Mouse (Mus musculus): ENCODE measurements at regions not wholly inside any gene's neighbourhood (a gene's known extent, or its start where the extent isn't known, plus 50 kb on each side); places are given as distances from the start of the nearest gene placed in this dataset.
A peak's percentile ranks its signal among the peaks of the same experiment; 100 is the strongest.

DNA sequence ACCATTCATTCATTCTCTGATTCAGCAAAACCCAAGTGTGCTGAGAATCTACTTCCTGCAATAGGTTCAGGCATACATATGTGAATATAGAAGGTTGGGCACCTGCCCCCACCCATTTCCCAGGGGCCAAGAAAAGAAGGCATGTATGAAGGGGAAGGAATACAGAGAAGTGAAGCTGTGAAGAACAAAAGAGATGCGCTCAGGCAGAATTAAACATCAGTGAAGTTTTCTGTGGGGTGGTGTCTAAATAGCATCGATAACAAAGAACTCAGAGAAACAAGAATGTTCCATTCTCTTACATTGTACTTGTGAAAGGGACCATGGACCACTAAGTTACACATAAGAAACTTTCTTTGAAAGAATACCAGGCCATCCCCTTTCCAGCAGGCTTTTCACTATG is 580.7 kb downstream of the Gm9195 start:
- H3K9me3 ChIP-seq (ENCODE audit: control insufficient read depth, low read length), result no peaks in the 10 kb centered on the region
- H3K27ac ChIP-seq (ENCODE audit: low read depth, low read length), result no peak overlapping the region
- DNase-seq (ENCODE audit: low spot score, missing footprints), result no peak
- no peak overlapping the region for H3K4me3 ChIP-seq (ENCODE audit: low read depth, low read length)
- H3K36me3 ChIP-seq (ENCODE audit: control insufficient read depth, insufficient read depth, low read length), result no peaks in the 10 kb centered on the region
- ATAC-seq (ENCODE audit: low FRiP score), result no peak
- H3K4me1 ChIP-seq (ENCODE audit: control insufficient read depth, insufficient read depth, low read length), result no peaks in the 10 kb centered on the region
- no peak overlapping the region for H3K4me2 ChIP-seq
- H3K27me3 ChIP-seq (ENCODE audit: control insufficient read depth, insufficient read depth, low read length), result no peaks in the 10 kb centered on the region
- H3K9ac ChIP-seq (ENCODE audit: low read length), result no peak overlapping the region
- 65% methylated on average over 2 of the region's 2 CpGs for WGBS

DNA sequence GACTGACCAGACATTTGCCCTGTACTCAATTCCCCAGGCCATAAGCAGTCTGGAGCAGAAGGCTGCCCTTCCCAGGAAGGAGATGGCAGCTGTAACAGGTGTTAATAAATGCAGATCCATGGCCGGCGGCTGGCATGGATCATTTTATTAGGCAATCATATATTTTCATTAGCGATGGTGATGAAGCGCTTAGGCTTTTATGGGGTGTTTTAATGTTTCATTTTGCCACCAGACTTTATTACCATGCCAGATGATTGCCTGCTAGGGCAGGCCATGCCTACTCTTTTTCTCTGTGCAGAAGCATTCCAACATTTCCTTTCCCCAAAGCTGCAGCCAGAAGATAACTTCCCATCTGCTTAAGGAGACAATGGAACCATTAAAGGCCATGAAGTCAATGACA is 596.2 kb downstream of the Gm9195 start:
- ATAC-seq (ENCODE audit: low FRiP score), result no peak

DNA sequence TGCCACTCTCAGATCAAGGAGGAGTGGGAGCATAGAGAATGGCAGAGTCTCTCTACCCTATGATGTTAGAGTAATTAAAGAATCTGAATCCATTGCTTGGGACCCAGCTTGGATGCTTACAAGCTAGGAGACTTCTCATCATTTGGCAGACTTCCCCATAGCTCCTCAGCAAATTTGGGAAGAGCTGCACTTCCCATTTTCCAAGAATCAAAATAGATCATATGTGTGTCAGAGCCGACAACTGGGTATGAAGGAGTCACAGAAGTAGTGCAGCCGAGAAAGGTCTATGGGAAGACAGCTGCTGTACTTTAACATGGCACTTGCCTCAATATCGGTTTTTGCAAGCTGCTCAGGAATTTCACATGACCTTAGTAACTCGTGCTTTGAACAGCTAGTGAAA is 596.8 kb downstream of the Gm9195 start:
- Histone ChIP-seq H3K27me3 (ENCODE audit: control insufficient read depth, insufficient read depth, low read length) (no peaks in the 10 kb centered on the region), H3K4me2 (no peak overlapping the region), H3K9ac (ENCODE audit: low read length) (no peak overlapping the region), H3K4me1 (ENCODE audit: control insufficient read depth, insufficient read depth, low read length) (no peaks in the 10 kb centered on the region), H3K9me3 (ENCODE audit: control insufficient read depth, low read length) (no peaks in the 10 kb centered on the region), H3K4me3 (ENCODE audit: low read depth, low read length) (no peak overlapping the region), H3K27ac (ENCODE audit: low read depth, low read length) (no peak overlapping the region), H3K36me3 (ENCODE audit: control insufficient read depth, insufficient read depth, low read length) (no peaks in the 10 kb centered on the region)
- DNase-seq (ENCODE audit: low spot score, missing footprints), result no peak
- WGBS, result 85% methylated on average over 4 of the region's 4 CpGs
- ATAC-seq (ENCODE audit: low FRiP score), result no peak

More for the DNA sequence above, 596.2 kb downstream of the Gm9195 start:
- WGBS, result 95% methylated on average over 4 of the region's 4 CpGs
- Histone ChIP-seq H3K9me3 (ENCODE audit: control insufficient read depth, low read length) (no peaks in the 10 kb centered on the region), H3K4me1 (ENCODE audit: control insufficient read depth, insufficient read depth, low read length) (no peaks in the 10 kb centered on the region), H3K27me3 (ENCODE audit: control insufficient read depth, insufficient read depth, low read length) (no peaks in the 10 kb centered on the region), H3K27ac (ENCODE audit: low read depth, low read length) (no peak overlapping the region), H3K4me3 (ENCODE audit: low read depth, low read length) (no peak overlapping the region), H3K36me3 (ENCODE audit: control insufficient read depth, insufficient read depth, low read length) (no peaks in the 10 kb centered on the region), H3K9ac (ENCODE audit: low read length) (no peak overlapping the region), H3K4me2 (no peak overlapping the region)
- DNase-seq (ENCODE audit: low spot score, missing footprints), result no peak

DNA sequence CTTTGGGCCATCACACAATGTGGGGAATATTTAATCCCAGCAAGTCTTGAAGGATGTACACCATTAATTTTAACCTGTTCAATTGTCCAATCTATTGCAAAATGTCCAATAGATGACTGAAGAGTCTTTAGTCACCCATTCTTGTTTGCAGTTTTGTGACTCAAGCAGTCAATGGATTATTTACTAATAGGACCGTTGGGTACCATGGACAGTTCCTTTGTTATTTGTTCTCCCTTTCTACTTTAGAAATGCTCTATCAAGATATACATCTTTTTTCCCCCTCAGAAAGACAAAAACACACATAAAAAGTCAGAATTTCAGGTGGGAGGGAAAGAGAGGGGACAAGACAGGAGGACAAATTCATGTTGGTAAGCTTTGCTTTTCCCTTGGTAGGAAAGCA is 598.3 kb downstream of the Gm9195 start:
- ATAC-seq (ENCODE audit: low FRiP score), result no peak
- no peak overlapping the region for H3K4me2 ChIP-seq
- H3K9me3 ChIP-seq (ENCODE audit: control insufficient read depth, low read length), result no peaks in the 10 kb centered on the region
- 79% methylated on average over 1 of the region's 1 CpGs for WGBS
- DNase-seq (ENCODE audit: low spot score, missing footprints), result no peak
- no peaks in the 10 kb centered on the region for H3K4me1 ChIP-seq (ENCODE audit: control insufficient read depth, insufficient read depth, low read length)
- no peak overlapping the region for H3K27ac ChIP-seq (ENCODE audit: low read depth, low read length)
- H3K27me3 ChIP-seq (ENCODE audit: control insufficient read depth, insufficient read depth, low read length), result no peaks in the 10 kb centered on the region
- no peak overlapping the region for H3K9ac ChIP-seq (ENCODE audit: low read length)
- H3K36me3 ChIP-seq (ENCODE audit: control insufficient read depth, insufficient read depth, low read length), result no peaks in the 10 kb centered on the region
- no peak overlapping the region for H3K4me3 ChIP-seq (ENCODE audit: low read depth, low read length)

DNA sequence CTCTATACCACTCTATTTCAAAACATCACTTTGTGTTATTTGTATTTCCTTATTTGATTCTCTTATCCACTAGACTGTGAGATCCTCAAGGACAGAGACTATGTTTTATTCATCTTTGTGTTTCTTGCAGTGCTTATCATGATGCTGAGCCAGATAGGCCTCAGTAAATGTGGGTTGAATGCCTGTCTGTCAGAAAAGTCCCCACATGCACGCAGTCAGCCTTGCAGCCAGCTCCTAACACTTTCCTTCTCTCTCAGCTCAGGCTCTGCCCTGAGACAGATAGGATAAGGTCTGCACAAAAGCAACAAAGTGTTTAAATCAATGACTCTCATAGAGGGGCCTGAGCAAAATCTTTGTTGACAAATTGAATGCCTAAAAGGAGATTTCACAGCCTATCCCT is 600.0 kb downstream of the Gm9195 start:
- no peak overlapping the region for H3K4me2 ChIP-seq
- no peak overlapping the region for H3K4me3 ChIP-seq (ENCODE audit: low read depth, low read length)
- H3K9ac ChIP-seq (ENCODE audit: low read length), result no peak overlapping the region
- WGBS, result 72% methylated on average over 1 of the region's 1 CpGs
- DNase-seq (ENCODE audit: low spot score, missing footprints) (no peak), ATAC-seq (ENCODE audit: low FRiP score) (no peak)
- no peak overlapping the region for H3K27ac ChIP-seq (ENCODE audit: low read depth, low read length)
- H3K9me3 ChIP-seq (ENCODE audit: control insufficient read depth, low read length), result no peaks in the 10 kb centered on the region
- H3K27me3 ChIP-seq (ENCODE audit: control insufficient read depth, insufficient read depth, low read length), result no peaks in the 10 kb centered on the region
- no peaks in the 10 kb centered on the region for H3K36me3 ChIP-seq (ENCODE audit: control insufficient read depth, insufficient read depth, low read length)
- no peaks in the 10 kb centered on the region for H3K4me1 ChIP-seq (ENCODE audit: control insufficient read depth, insufficient read depth, low read length)

DNA sequence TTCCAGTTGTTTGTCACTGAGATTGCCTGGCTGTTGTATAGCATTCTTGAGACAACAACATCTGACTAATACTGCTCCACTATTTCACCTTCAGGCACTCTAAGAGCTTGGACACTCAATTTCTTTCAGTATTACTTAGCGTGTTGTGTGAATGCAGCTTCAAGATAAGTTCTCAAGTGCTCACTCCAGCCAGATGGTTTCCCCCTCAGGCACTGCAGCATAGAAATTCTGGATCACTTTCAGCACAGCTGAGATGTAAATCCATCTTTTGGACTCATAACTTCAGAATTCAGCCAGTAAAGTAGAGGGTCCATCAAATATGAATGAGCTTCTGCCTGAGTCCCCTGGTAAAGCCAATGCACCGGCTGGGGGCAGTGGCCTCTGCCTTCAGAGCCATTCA is 608.8 kb downstream of the Gm9195 start:
- Histone ChIP-seq H3K36me3 (ENCODE audit: control insufficient read depth, insufficient read depth, low read length) (no peaks in the 10 kb centered on the region), H3K27me3 (ENCODE audit: control insufficient read depth, insufficient read depth, low read length) (no peaks in the 10 kb centered on the region), H3K27ac (ENCODE audit: low read depth, low read length) (no peak overlapping the region), H3K4me3 (ENCODE audit: low read depth, low read length) (no peak overlapping the region), H3K9me3 (ENCODE audit: control insufficient read depth, low read length) (no peaks in the 10 kb centered on the region), H3K4me1 (ENCODE audit: control insufficient read depth, insufficient read depth, low read length) (no peaks in the 10 kb centered on the region), H3K4me2 (no peak overlapping the region), H3K9ac (ENCODE audit: low read length) (no peak overlapping the region)
- WGBS, result 94% methylated on average over 2 of the region's 2 CpGs
- ATAC-seq (ENCODE audit: low FRiP score), result no peak
- no peak for DNase-seq (ENCODE audit: low spot score, missing footprints)

DNA sequence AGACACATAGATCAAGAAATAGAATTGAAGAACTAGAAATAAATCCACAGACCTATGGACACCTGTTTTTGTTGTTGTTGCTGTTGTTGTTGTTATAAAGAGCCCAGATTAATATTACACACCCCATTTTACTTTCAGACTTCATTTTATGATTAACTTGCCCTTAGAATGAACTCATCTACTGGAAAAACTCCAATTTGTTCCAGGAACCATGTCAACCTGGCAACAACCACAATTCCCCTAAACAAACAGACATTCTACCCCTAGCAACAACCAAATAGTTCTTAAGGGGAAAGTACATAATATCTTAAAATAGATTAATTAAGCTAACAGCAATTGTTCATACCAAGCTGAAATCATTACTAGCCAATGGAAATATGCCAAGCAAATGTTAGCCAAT is 646.1 kb downstream of the Gm9195 start:
- H3K9me3 ChIP-seq (ENCODE audit: control insufficient read depth, low read length), result no peaks in the 10 kb centered on the region
- no peak overlapping the region for H3K9ac ChIP-seq (ENCODE audit: low read length)
- H3K4me1 ChIP-seq (ENCODE audit: control insufficient read depth, insufficient read depth, low read length), result no peaks in the 10 kb centered on the region
- ATAC-seq (ENCODE audit: low FRiP score) (no peak), DNase-seq (ENCODE audit: low spot score, missing footprints) (no peak)
- H3K27ac ChIP-seq (ENCODE audit: low read depth, low read length), result no peak overlapping the region
- H3K27me3 ChIP-seq (ENCODE audit: control insufficient read depth, insufficient read depth, low read length), result no peaks in the 10 kb centered on the region
- no peaks in the 10 kb centered on the region for H3K36me3 ChIP-seq (ENCODE audit: control insufficient read depth, insufficient read depth, low read length)
- no peak overlapping the region for H3K4me3 ChIP-seq (ENCODE audit: low read depth, low read length)
- no peak overlapping the region for H3K4me2 ChIP-seq

DNA sequence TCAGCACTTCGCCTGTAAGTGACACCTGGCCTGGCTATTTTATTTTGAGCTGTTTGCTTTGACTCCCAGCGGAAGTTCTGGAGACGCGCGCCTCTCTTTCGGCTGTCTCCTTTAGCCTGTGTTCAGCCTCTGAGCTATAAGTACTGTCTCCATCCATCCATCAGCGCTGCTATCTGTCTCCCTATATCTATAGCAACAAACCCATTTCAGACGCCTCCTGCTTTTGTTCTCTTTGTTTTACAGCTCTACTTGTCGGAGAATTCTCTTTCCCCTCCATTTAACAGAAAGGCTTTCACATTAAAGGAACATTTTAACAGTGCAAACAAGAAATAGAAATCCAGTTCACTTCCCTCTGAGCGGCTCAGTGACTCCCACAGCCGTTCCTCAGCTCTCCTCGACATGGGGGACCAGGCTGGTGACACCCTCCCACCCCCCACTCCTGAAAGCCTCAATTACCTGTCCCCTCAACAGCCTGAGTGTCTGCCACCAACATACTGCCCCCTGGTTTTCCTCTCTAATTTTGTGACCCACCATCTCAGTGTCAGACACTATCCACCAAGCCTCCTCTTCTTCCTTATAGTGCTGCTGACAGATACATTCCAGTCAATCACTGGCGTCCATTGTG is 682.7 kb downstream of the Gm9195 start:
- H3K4me2 ChIP-seq, result no peak overlapping the region
- no peaks in the 10 kb centered on the region for H3K27me3 ChIP-seq (ENCODE audit: control insufficient read depth, insufficient read depth, low read length)
- H3K9me3 ChIP-seq (ENCODE audit: control insufficient read depth, low read length), result no peaks in the 10 kb centered on the region
- WGBS, result 73% methylated on average over 13 of the region's 13 CpGs
- no peaks in the 10 kb centered on the region for H3K36me3 ChIP-seq (ENCODE audit: control insufficient read depth, insufficient read depth, low read length)
- ATAC-seq (ENCODE audit: low FRiP score) (no peak), DNase-seq (ENCODE audit: low spot score, missing footprints) (no peak)
- no peak overlapping the region for H3K4me3 ChIP-seq (ENCODE audit: low read depth, low read length)
- no peaks in the 10 kb centered on the region for H3K4me1 ChIP-seq (ENCODE audit: control insufficient read depth, insufficient read depth, low read length)
- H3K9ac ChIP-seq (ENCODE audit: low read length), result no peak overlapping the region
- no peak overlapping the region for H3K27ac ChIP-seq (ENCODE audit: low read depth, low read length)

DNA sequence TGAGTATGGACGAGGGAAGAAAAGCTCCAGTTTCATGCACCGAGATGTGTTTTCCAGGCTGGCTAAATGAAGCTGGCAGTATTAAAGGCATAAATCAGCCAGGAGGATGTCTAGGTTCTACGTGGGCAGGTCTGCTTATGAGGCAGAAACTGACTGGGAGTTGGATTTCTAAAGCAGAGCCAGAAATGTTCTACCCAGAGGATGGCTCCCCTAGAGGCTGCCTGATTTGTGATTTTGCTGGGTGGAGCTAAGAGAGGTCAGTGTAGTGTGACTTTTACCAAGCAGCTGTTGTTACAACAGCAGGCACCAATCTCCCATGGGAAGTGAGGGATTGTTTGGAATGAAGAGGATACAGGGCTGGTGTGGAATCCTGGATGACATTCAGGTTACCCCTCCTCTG is 686.0 kb downstream of the Gm9195 start:
- no peak overlapping the region for H3K9ac ChIP-seq (ENCODE audit: low read length)
- H3K27ac ChIP-seq (ENCODE audit: low read depth, low read length), result no peak overlapping the region
- no peaks in the 10 kb centered on the region for H3K27me3 ChIP-seq (ENCODE audit: control insufficient read depth, insufficient read depth, low read length)
- ATAC-seq (ENCODE audit: low FRiP score), result no peak
- H3K9me3 ChIP-seq (ENCODE audit: control insufficient read depth, low read length), result no peaks in the 10 kb centered on the region
- no peak overlapping the region for H3K4me2 ChIP-seq
- WGBS, result 87% methylated on average over 3 of the region's 3 CpGs
- H3K4me3 ChIP-seq (ENCODE audit: low read depth, low read length), result no peak overlapping the region
- no peaks in the 10 kb centered on the region for H3K36me3 ChIP-seq (ENCODE audit: control insufficient read depth, insufficient read depth, low read length)
- H3K4me1 ChIP-seq (ENCODE audit: control insufficient read depth, insufficient read depth, low read length), result no peaks in the 10 kb centered on the region
- no peak for DNase-seq (ENCODE audit: low spot score, missing footprints)

DNA sequence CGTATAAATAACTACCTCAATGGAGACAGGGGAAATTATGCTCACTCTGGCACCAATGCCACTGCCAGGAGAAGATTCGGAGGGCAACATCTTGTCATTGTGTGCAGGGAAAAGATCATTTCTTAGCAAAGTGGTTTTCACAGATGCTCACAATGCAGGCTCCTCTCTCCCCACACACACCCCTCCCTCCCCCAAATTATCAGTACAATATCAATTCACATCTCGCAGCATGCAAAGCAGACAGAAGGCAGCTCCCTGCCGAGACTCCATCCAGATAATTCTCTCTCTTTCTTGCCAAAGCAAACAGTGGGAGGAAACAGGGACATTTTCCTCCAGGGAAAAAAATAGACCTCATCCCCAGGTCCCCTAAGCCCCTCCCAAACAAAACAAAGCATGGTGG is 691.8 kb downstream of the Gm9195 start:
- Histone ChIP-seq H3K27ac (ENCODE audit: low read depth, low read length) (no peak overlapping the region), H3K9ac (ENCODE audit: low read length) (no peak overlapping the region), H3K27me3 (ENCODE audit: control insufficient read depth, insufficient read depth, low read length) (no peaks in the 10 kb centered on the region), H3K4me2 (no peak overlapping the region), H3K9me3 (ENCODE audit: control insufficient read depth, low read length) (no peaks in the 10 kb centered on the region), H3K4me1 (ENCODE audit: control insufficient read depth, insufficient read depth, low read length) (peaks cover 3% of the 10 kb centered on the region), H3K36me3 (ENCODE audit: control insufficient read depth, insufficient read depth, low read length) (no peaks in the 10 kb centered on the region), H3K4me3 (ENCODE audit: low read depth, low read length) (no peak overlapping the region)
- 45% methylated on average over 4 of the region's 4 CpGs for WGBS
- ATAC-seq (ENCODE audit: low FRiP score) (peak; percentile 59), DNase-seq (ENCODE audit: low spot score, missing footprints) (no peak)
